Mouse (Mus musculus) limb, embryonic 12.5 days (tissue): Measurements from ENCODE around the gene Ptprg. TPM values are rescaled to one million over a fixed set of nuclear protein-coding genes. Genes with fewer than 3 reads are reported as not detected.
"Not testable (repeated sequence)": the region's sequence is repeated elsewhere in the genome, so short reads cannot be mapped to it uniquely, and the experiment has no call there.

Experiments used
- ATAC-seq: fragments of 200-750 bp; cut with Nextera tagmentation; 2 replicates; pipeline ENCODE4 v1.8.0; 2017; ENCODE audit warnings: low read depth, moderate TSS enrichment; ENCODE audit not compliant: insufficient number of reproducible peaks, insufficient read depth, low FRiP score, low TSS enrichment
- H3K27ac ChIP-seq: fragments of 300-500 bp; sonication (generic); 2 replicates; pipeline ENCODE4 v1.5.1; 2016; ENCODE audit warnings: mild to moderate bottlenecking, moderate library complexity
- H3K27me3 ChIP-seq: fragments of 300-500 bp; sonication (generic); 2 replicates; pipeline ENCODE4 v1.6.1; 2016; ENCODE audit warnings: mild to moderate bottlenecking, moderate library complexity
- H3K36me3 ChIP-seq: fragments of 300-500 bp; sonication (generic); 2 replicates; pipeline ENCODE4 v1.6.1; 2016; ENCODE audit warnings: mild to moderate bottlenecking, moderate library complexity
- H3K4me1 ChIP-seq: fragments of 300-500 bp; sonication (generic); replicated peaks from 2 replicates; pipeline ENCODE4 v1.6.1; 2016
- H3K4me2 ChIP-seq: fragments of 300-500 bp; sonication (generic); 2 replicates; pipeline ENCODE4 v1.6.1; 2016; ENCODE audit warnings: mild to moderate bottlenecking, moderate library complexity
- H3K4me3 ChIP-seq: fragments of 300-500 bp; sonication (generic); replicated peaks from 2 replicates; pipeline ENCODE4 v1.5.1; 2016; ENCODE audit warnings: mild to moderate bottlenecking
- H3K9ac ChIP-seq: fragments of 300-500 bp; sonication (generic); replicated peaks from 2 replicates; pipeline ENCODE4 v1.6.1; 2016; ENCODE audit warnings: mild to moderate bottlenecking, moderate library complexity
- H3K9me3 ChIP-seq: fragments of 300-500 bp; sonication (generic); 2 replicates; pipeline ENCODE4 v1.6.1; 2016; ENCODE audit warnings: mild to moderate bottlenecking, moderate library complexity
- WGBS: fragments of 180-500 bp; shearing (Covaris S2); methylation state at CpG from one replicate; pipeline ENCODE4 v1.1.7; 2016; 5-methylcytosine and 5-hydroxymethylcytosine counted together
- polyA plus RNA-seq: library from polyadenylated mRNA; unstranded; fragments of >200 nt; fragmentation: Nextera tagmentation; extraction: Ambion mirVana; gene quantifications from 2 replicates; pipeline ENCODE4 v1.2.1, GENCODE M21; 2016

The Ptprg gene
- polyA plus RNA-seq, 1 experiment from 2014 or later, result 37.5 TPM

- Histone ChIP-seq H3K27ac (no peak overlapping the region), H3K4me2 (no peak overlapping the region), H3K9ac (no peak overlapping the region), H3K4me3 (no peak overlapping the region), H3K36me3 (no peaks in the 10 kb centered on the region), H3K27me3 (no peaks in the 10 kb centered on the region), H3K4me1 (peaks cover 18% of the 10 kb centered on the region; the same call in 1 of the 2 replicates), H3K9me3 (0 out of 2 replicates have a peak, but pooled peaks cover 3% of the 10 kb centered on the region)
- ATAC-seq, result no peak
- 77% methylated on average over 7 of the region's 7 CpGs for WGBS
Observed at GRCm38 (mm10) chr14:12059149-12059548, 505.8 kb downstream of the Ptprg start.

GRCm38 (mm10) chr14:12061313-12061712 is 508.0 kb downstream of the Ptprg start:
- peaks cover 18% of the 10 kb centered on the region; the same call in 1 of the 2 replicates for H3K4me1 ChIP-seq
- not testable (repeated sequence) for H3K27ac ChIP-seq, H3K9me3 ChIP-seq, H3K27me3 ChIP-seq, ATAC-seq, H3K4me2 ChIP-seq, H3K36me3 ChIP-seq, H3K9ac ChIP-seq, H3K4me3 ChIP-seq
- 63% methylated on average over 2 of the region's 2 CpGs for WGBS

- Histone ChIP-seq H3K27me3 (no peaks in the 10 kb centered on the region), H3K36me3 (no peaks in the 10 kb centered on the region), H3K9ac (no peak overlapping the region), H3K9me3 (0 out of 2 replicates have a peak, but pooled peaks cover 3% of the 10 kb centered on the region), H3K4me2 (no peak overlapping the region), H3K4me1 (peaks cover 6% of the 10 kb centered on the region; the same call in 1 of the 2 replicates), H3K27ac (no peak overlapping the region), H3K4me3 (no peak overlapping the region)
- WGBS, result 77% methylated on average over 7 of the region's 7 CpGs
- ATAC-seq, result no peak
Observed at GRCm38 (mm10) chr14:12062628-12063360, 509.5 kb downstream of the Ptprg start.

GRCm38 (mm10) chr14:12065001-12065400 is 511.7 kb downstream of the Ptprg start:
- Histone ChIP-seq H3K4me1 (peaks cover 1% of the 10 kb centered on the region; the same call in 1 of the 2 replicates), H3K4me3 (no peak overlapping the region), H3K27me3 (no peaks in the 10 kb centered on the region), H3K9ac (no peak overlapping the region), H3K36me3 (no peaks in the 10 kb centered on the region), H3K27ac (no peak overlapping the region), H3K4me2 (no peak overlapping the region), H3K9me3 (0 out of 2 replicates have a peak, but pooled peaks cover 3% of the 10 kb centered on the region)
- WGBS, result 80% methylated on average over 1 of the region's 1 CpGs
- ATAC-seq, result no peak

- Histone ChIP-seq H3K4me2 (no peak overlapping the region), H3K9me3 (0 out of 2 replicates have a peak, but pooled peaks cover 3% of the 10 kb centered on the region), H3K4me1 (peaks cover 8% of the 10 kb centered on the region), H3K27me3 (no peaks in the 10 kb centered on the region), H3K9ac (no peak overlapping the region), H3K36me3 (no peaks in the 10 kb centered on the region), H3K27ac (no peak overlapping the region), H3K4me3 (no peak overlapping the region)
- 77% methylated on average over 2 of the region's 2 CpGs for WGBS
- no peak for ATAC-seq
Observed at GRCm38 (mm10) chr14:12065736-12066135, 512.4 kb downstream of the Ptprg start.

- Histone ChIP-seq H3K4me3 (no peak overlapping the region), H3K36me3 (no peaks in the 10 kb centered on the region), H3K27me3 (no peaks in the 10 kb centered on the region), H3K9ac (no peak overlapping the region), H3K4me1 (peaks cover 30% of the 10 kb centered on the region), H3K27ac (no peak overlapping the region), H3K4me2 (no peak overlapping the region), H3K9me3 (no peaks in the 10 kb centered on the region)
- WGBS, result 91% methylated on average over 12 of the region's 12 CpGs
- ATAC-seq, result no peak
Observed at GRCm38 (mm10) chr14:12069707-12070106, 516.4 kb downstream of the Ptprg start.

GRCm38 (mm10) chr14:12070361-12070760 is 517.0 kb downstream of the Ptprg start:
- H3K4me1 ChIP-seq, result peaks cover 37% of the 10 kb centered on the region
- H3K36me3 ChIP-seq, result no peaks in the 10 kb centered on the region
- H3K4me3 ChIP-seq, result no peak overlapping the region
- 48% methylated on average over 1 of the region's 1 CpGs for WGBS
- no peak for ATAC-seq
- no peaks in the 10 kb centered on the region for H3K9me3 ChIP-seq
- peak overlapping the region; percentile 24 for H3K27ac ChIP-seq
- H3K27me3 ChIP-seq, result no peaks in the 10 kb centered on the region
- H3K4me2 ChIP-seq, result no peak overlapping the region
- no peak overlapping the region for H3K9ac ChIP-seq

- H3K27ac ChIP-seq, result peak overlapping the region; percentile 24; the same call in 1 of the 2 replicates
- H3K9ac ChIP-seq, result no peak overlapping the region
- H3K36me3 ChIP-seq, result no peaks in the 10 kb centered on the region
- 50% methylated on average over 7 of the region's 7 CpGs for WGBS
- H3K4me3 ChIP-seq, result no peak overlapping the region
- peaks cover 37% of the 10 kb centered on the region for H3K4me1 ChIP-seq
- no peaks in the 10 kb centered on the region for H3K27me3 ChIP-seq
- no peak for ATAC-seq
- no peak overlapping the region for H3K4me2 ChIP-seq
- H3K9me3 ChIP-seq, result no peaks in the 10 kb centered on the region
Observed at GRCm38 (mm10) chr14:12070856-12071465, 517.6 kb downstream of the Ptprg start.

GRCm38 (mm10) chr14:12072026-12072861 is 518.9 kb downstream of the Ptprg start:
- Histone ChIP-seq H3K4me2 (no peak overlapping the region), H3K4me3 (no peak overlapping the region), H3K4me1 (peaks cover 44% of the 10 kb centered on the region), H3K27me3 (no peaks in the 10 kb centered on the region), H3K9me3 (no peaks in the 10 kb centered on the region), H3K36me3 (no peaks in the 10 kb centered on the region), H3K9ac (no peak overlapping the region), H3K27ac (no peak overlapping the region)
- WGBS, result 45% methylated on average over 7 of the region's 7 CpGs
- ATAC-seq, result peak; percentile 22; the same call in 1 of the 2 replicates

- H3K4me2 ChIP-seq, result no peak overlapping the region
- H3K36me3 ChIP-seq, result no peaks in the 10 kb centered on the region
- H3K9me3 ChIP-seq, result no peaks in the 10 kb centered on the region
- H3K4me1 ChIP-seq, result peaks cover 47% of the 10 kb centered on the region
- H3K4me3 ChIP-seq, result no peak overlapping the region
- no peak overlapping the region for H3K27ac ChIP-seq
- no peaks in the 10 kb centered on the region for H3K27me3 ChIP-seq
- no peak overlapping the region for H3K9ac ChIP-seq
- no peak for ATAC-seq
- WGBS, result 76% methylated on average over 2 of the region's 2 CpGs
Observed at GRCm38 (mm10) chr14:12073408-12074107, 520.2 kb downstream of the Ptprg start.
